Comparison of ENCODE assay signal across 14 mouse cellular contexts in genomic region chr6:116959611-116960010, GRCm38 (mm10).
DNase-seq lines count a peak whose midpoint lies in the region; ATAC-seq and TF ChIP-seq lines count a peak whose summit lies in the region.
"Had no signal": no experiment of that assay in that cellular context is flagged by ENCODE, and none has a peak within 500 bp of the region (broad histone marks: within the 10 kb centered on the region; RNA-seq: fewer than 3 reads in every experiment).

No protein-coding gene starts in this region.

- H3K27ac ChIP-seq in heart, embryonic 10.5 days, result no peak overlapping the region
- H3K27ac ChIP-seq in embryonic facial prominence, embryonic 15.5 days (replicated peaks), result peak overlapping the region; percentile 85
- peak overlapping the region; percentile 44 for H3K27ac ChIP-seq in limb, embryonic 13.5 days
- no peak overlapping the region for H3K27ac ChIP-seq in cerebellum, adult 2 months (ENCODE audit: insufficient read depth, low read length)
- H3K27ac ChIP-seq: kidney, embryonic 15.5 days; lung, embryonic 15.5 days had no signal

- H3K4me2 ChIP-seq in embryonic facial prominence, embryonic 15.5 days (replicated peaks), result peak overlapping the region; percentile 35
- peak overlapping the region; percentile 57 for H3K4me2 ChIP-seq in limb, embryonic 13.5 days (replicated peaks)
- H3K4me2 ChIP-seq: heart, embryonic 11.5 days; kidney, embryonic 15.5 days; lung, embryonic 15.5 days had no signal

- no peak overlapping the region for H3K9ac ChIP-seq in embryonic facial prominence, embryonic 15.5 days
- H3K9ac ChIP-seq in limb, embryonic 13.5 days, result no peak overlapping the region
- H3K9ac ChIP-seq: kidney, embryonic 15.5 days; lung, embryonic 15.5 days had no signal

- H3K36me3 ChIP-seq in heart, embryonic 10.5 days, result no peaks in the 10 kb centered on the region
- no peaks in the 10 kb centered on the region for H3K36me3 ChIP-seq in embryonic facial prominence, embryonic 15.5 days
- H3K36me3 ChIP-seq in limb, embryonic 13.5 days, result no peaks in the 10 kb centered on the region
- H3K36me3 ChIP-seq: kidney, embryonic 15.5 days; lung, embryonic 15.5 days had no signal

- WGBS in heart, embryonic 10.5 days, result 85% methylated on average over 13 of the region's 13 CpGs
- WGBS in embryonic facial prominence, embryonic 15.5 days, result 27% methylated on average over 13 of the region's 13 CpGs
- 9% methylated on average over 13 of the region's 13 CpGs for WGBS in limb, embryonic 13.5 days
- WGBS in cerebellum, adult 2 months, result 57% methylated on average over 13 of the region's 13 CpGs

- 0 out of 2 replicates have a peak, but pooled peaks cover 8% of the 10 kb centered on the region for H3K4me1 ChIP-seq in heart, embryonic 10.5 days
- H3K4me1 ChIP-seq in embryonic facial prominence, embryonic 15.5 days, result peaks cover 24% of the 10 kb centered on the region
- peaks cover 32% of the 10 kb centered on the region for H3K4me1 ChIP-seq in limb, embryonic 13.5 days
- H3K4me1 ChIP-seq in cerebellum, adult 2 months (ENCODE audit: control insufficient read depth, insufficient read depth, low read length), result no peaks in the 10 kb centered on the region
- H3K4me1 ChIP-seq: lung, embryonic 15.5 days had no signal

- peak; percentile 70; the same call in 1 of the 2 replicates for ATAC-seq in embryonic facial prominence, embryonic 15.5 days (ENCODE audit: insufficient number of reproducible peaks, low FRiP score, low TSS enrichment, low read depth)
- ATAC-seq in limb, embryonic 13.5 days (ENCODE audit: low FRiP score, low read depth), result peak; percentile 89
- ATAC-seq: inflammation-experienced regulatory T-cells, adult 6 months had no signal

- DNase-seq in heart, adult 11 months, result peak; percentile 77
- no peak for DNase-seq in heart, embryonic 10.5 days (ENCODE audit: low spot score)
- peak; percentile 77 for DNase-seq in embryo, embryonic 11 days
- DNase-seq in urinary bladder, adult 18-20 months (ENCODE audit: low spot score in 2 of 2), result no peak
- DNase-seq in frontal cortex, postnatal 25 days (ENCODE audit: low spot score in 2 of 2), result no peak
- no peak for DNase-seq in cerebellum, adult 2 months
- DNase-seq: cerebellum, postnatal 36 days; right cerebral cortex, postnatal 14 days had no signal

- no peaks in the 10 kb centered on the region for H3K27me3 ChIP-seq in heart, embryonic 10.5 days (ENCODE audit: insufficient read depth, poor library complexity, severe bottlenecking)
- H3K27me3 ChIP-seq in embryonic facial prominence, embryonic 15.5 days, result no peaks in the 10 kb centered on the region
- no peaks in the 10 kb centered on the region for H3K27me3 ChIP-seq in limb, embryonic 13.5 days
- no peaks in the 10 kb centered on the region for H3K27me3 ChIP-seq in cerebellum, adult 2 months (ENCODE audit: control insufficient read depth, insufficient read depth, low read length)
- H3K27me3 ChIP-seq: kidney, embryonic 15.5 days; lung, embryonic 15.5 days had no signal

- TF ChIP-seq POLR2A in cerebellum, adult 2 months (IDR thresholded peaks at IDR 0.05; ENCODE audit: borderline replicate concordance, insufficient read depth, low read length), result no peak

- H3K9me3 ChIP-seq in heart, embryonic 10.5 days, result no peaks in the 10 kb centered on the region
- H3K9me3 ChIP-seq in embryonic facial prominence, embryonic 15.5 days (replicated peaks), result no peaks in the 10 kb centered on the region
- H3K9me3 ChIP-seq in limb, embryonic 13.5 days, result no peaks in the 10 kb centered on the region
- H3K9me3 ChIP-seq: kidney, embryonic 15.5 days; lung, embryonic 15.5 days had no signal

- no peak for TF ChIP-seq CTCF in cerebellum, adult 2 months (IDR thresholded peaks at IDR 0.05; ENCODE audit: borderline replicate concordance, insufficient read depth, low read depth, low read length)

- H3K4me3 ChIP-seq in heart, embryonic 10.5 days, result no peak overlapping the region
- H3K4me3 ChIP-seq in embryonic facial prominence, embryonic 15.5 days (replicated peaks), result no peak overlapping the region
- H3K4me3 ChIP-seq in limb, embryonic 13.5 days, result no peak overlapping the region
- H3K4me3 ChIP-seq in cerebellum, adult 2 months (replicated peaks; ENCODE audit: insufficient read depth, low read depth, low read length), result no peak overlapping the region
- H3K4me3 ChIP-seq: kidney, embryonic 15.5 days; lung, embryonic 15.5 days had no signal

Comparison
In these comparisons a context has a peak if more than half of its experiments do, and no peak if none do; other contexts are left out.
1. DNase-seq: peak in heart, adult 11 months (single experiment) and embryo, embryonic 11 days (single experiment); none in heart, embryonic 10.5 days (single experiment), urinary bladder, adult 18-20 months (0 of 2), frontal cortex, postnatal 25 days (0 of 2) and cerebellum, adult 2 months (0 of 2).
2. H3K27ac ChIP-seq: peak in embryonic facial prominence, embryonic 15.5 days (single experiment) and limb, embryonic 13.5 days (single experiment); none in heart, embryonic 10.5 days (single experiment) and cerebellum, adult 2 months (single experiment).